In genomic region chr1:152788121-152788660, GRCm38 (mm10) we compare ENCODE assay signal across 25 mouse cellular contexts. TPM values are rescaled to one million over a fixed set of nuclear protein-coding genes. Genes with fewer than 3 reads are reported as not detected.
DNase-seq lines count a peak whose midpoint lies in the region; ATAC-seq lines count a peak whose summit lies in the region.
"Had no signal": no experiment of that assay in that cellular context is flagged by ENCODE, and none has a peak within 500 bp of the region (broad histone marks: within the 10 kb centered on the region; RNA-seq: fewer than 3 reads in every experiment).

No protein-coding gene starts in this region.

- no peaks in the 10 kb centered on the region for H3K27me3 ChIP-seq in hindbrain, embryonic 10.5 days (ENCODE audit: insufficient read depth, poor library complexity, severe bottlenecking)
- no peaks in the 10 kb centered on the region for H3K27me3 ChIP-seq in hindbrain, embryonic 12.5 days
- no peaks in the 10 kb centered on the region for H3K27me3 ChIP-seq in liver, embryonic 13.5 days
- H3K27me3 ChIP-seq in liver, embryonic 12.5 days (replicated peaks) = no peaks in the 10 kb centered on the region
- no peaks in the 10 kb centered on the region for H3K27me3 ChIP-seq in embryonic facial prominence, embryonic 10.5 days (replicated peaks; ENCODE audit: low read depth, poor library complexity, severe bottlenecking)
- H3K27me3 ChIP-seq: CH12.LX; heart, embryonic 15.5 days; hindbrain, embryonic 15.5 days had no signal

- no peaks in the 10 kb centered on the region for H3K36me3 ChIP-seq in hindbrain, embryonic 10.5 days
- H3K36me3 ChIP-seq in hindbrain, embryonic 12.5 days = no peaks in the 10 kb centered on the region
- no peaks in the 10 kb centered on the region for H3K36me3 ChIP-seq in liver, embryonic 13.5 days
- H3K36me3 ChIP-seq in liver, embryonic 12.5 days = no peaks in the 10 kb centered on the region
- H3K36me3 ChIP-seq in embryonic facial prominence, embryonic 10.5 days (replicated peaks) = no peaks in the 10 kb centered on the region
- H3K36me3 ChIP-seq: heart, embryonic 15.5 days; hindbrain, embryonic 15.5 days; limb, embryonic 10.5 days had no signal

- no peak overlapping the region for H3K4me2 ChIP-seq in hindbrain, embryonic 12.5 days (replicated peaks)
- no peak overlapping the region for H3K4me2 ChIP-seq in liver, embryonic 13.5 days
- H3K4me2 ChIP-seq in liver, embryonic 12.5 days = no peak overlapping the region
- H3K4me2 ChIP-seq: heart, embryonic 15.5 days; hindbrain, embryonic 15.5 days had no signal

- H3K4me1 ChIP-seq in hindbrain, embryonic 10.5 days (replicated peaks) = peaks cover 39% of the 10 kb centered on the region
- peaks cover 8% of the 10 kb centered on the region for H3K4me1 ChIP-seq in hindbrain, embryonic 12.5 days
- H3K4me1 ChIP-seq in liver, embryonic 13.5 days (replicated peaks) = peaks cover 10% of the 10 kb centered on the region
- peaks cover 7% of the 10 kb centered on the region for H3K4me1 ChIP-seq in liver, embryonic 12.5 days
- peaks cover 37% of the 10 kb centered on the region for H3K4me1 ChIP-seq in embryonic facial prominence, embryonic 10.5 days

- WGBS in hindbrain, embryonic 10.5 days = 35% methylated on average over 4 of the region's 4 CpGs
- 41% methylated on average over 4 of the region's 4 CpGs for WGBS in hindbrain, embryonic 12.5 days
- WGBS in liver, embryonic 13.5 days (ENCODE audit: insufficient replicate concordance) = 48% methylated on average over 4 of the region's 4 CpGs
- WGBS in liver, embryonic 12.5 days (ENCODE audit: insufficient replicate concordance) = 54% methylated on average over 4 of the region's 4 CpGs
- WGBS in embryonic facial prominence, embryonic 10.5 days = 18% methylated on average over 4 of the region's 4 CpGs

- DNase-seq in hindbrain, embryonic 10.5 days (ENCODE audit: low spot score) = peak; percentile 32
- no peak for DNase-seq in liver, embryonic 13.5 days
- peak; percentile 42 for DNase-seq in Muller cell, postnatal 12 days (ENCODE audit: inconsistent ontology term)
- DNase-seq in embryonic facial prominence, embryonic 10.5 days (ENCODE audit: low spot score) = peak; percentile 25
- no peak for DNase-seq in heart, adult 9 months (ENCODE audit: low spot score in 2 of 2)
- DNase-seq: adrenal gland, postnatal 10 days; cerebellum, adult 2 months; cerebellum, postnatal 25 days; gastrocnemius, postnatal 25 days; heart, postnatal 36 days; kidney, adult 11 months; thymus, postnatal 14 days had no signal

- no peak for ATAC-seq in hindbrain, embryonic 12.5 days (ENCODE audit: low FRiP score)
- ATAC-seq in liver, embryonic 13.5 days (ENCODE audit: low read depth) = 0 out of 2 replicates have a peak, but pooled peaks have one; percentile 15
- no peak for ATAC-seq in liver, embryonic 12.5 days

- H3K9me3 ChIP-seq in hindbrain, embryonic 10.5 days = 0 out of 2 replicates have a peak, but pooled peaks cover 4% of the 10 kb centered on the region
- H3K9me3 ChIP-seq in hindbrain, embryonic 12.5 days (replicated peaks) = no peaks in the 10 kb centered on the region
- H3K9me3 ChIP-seq in liver, embryonic 13.5 days (replicated peaks) = no peaks in the 10 kb centered on the region
- H3K9me3 ChIP-seq in liver, embryonic 12.5 days (replicated peaks) = no peaks in the 10 kb centered on the region
- no peaks in the 10 kb centered on the region for H3K9me3 ChIP-seq in embryonic facial prominence, embryonic 10.5 days
- H3K9me3 ChIP-seq: heart, embryonic 15.5 days; hindbrain, embryonic 15.5 days; limb, embryonic 10.5 days had no signal

- no peak overlapping the region for H3K9ac ChIP-seq in hindbrain, embryonic 12.5 days
- no peak overlapping the region for H3K9ac ChIP-seq in liver, embryonic 13.5 days
- no peak overlapping the region for H3K9ac ChIP-seq in liver, embryonic 12.5 days
- H3K9ac ChIP-seq: heart, embryonic 15.5 days; hindbrain, embryonic 15.5 days; liver, embryonic 14.5 days had no signal

- H3K27ac ChIP-seq in hindbrain, embryonic 10.5 days = peak overlapping the region; percentile 66
- H3K27ac ChIP-seq in hindbrain, embryonic 12.5 days = no peak overlapping the region
- no peak overlapping the region for H3K27ac ChIP-seq in liver, embryonic 13.5 days
- H3K27ac ChIP-seq in liver, embryonic 12.5 days = no peak overlapping the region
- H3K27ac ChIP-seq in embryonic facial prominence, embryonic 10.5 days (replicated peaks) = peak overlapping the region; percentile 27
- H3K27ac ChIP-seq: heart, embryonic 15.5 days; hindbrain, embryonic 15.5 days; kidney, postnatal 0 days; limb, embryonic 10.5 days; liver, embryonic 14.5 days; macrophage had no signal

- no peak overlapping the region for H3K4me3 ChIP-seq in hindbrain, embryonic 10.5 days
- no peak overlapping the region for H3K4me3 ChIP-seq in hindbrain, embryonic 12.5 days
- no peak overlapping the region for H3K4me3 ChIP-seq in liver, embryonic 13.5 days (replicated peaks)
- no peak overlapping the region for H3K4me3 ChIP-seq in liver, embryonic 12.5 days
- H3K4me3 ChIP-seq in embryonic facial prominence, embryonic 10.5 days = no peak overlapping the region
- H3K4me3 ChIP-seq: heart, embryonic 15.5 days; hindbrain, embryonic 15.5 days; limb, embryonic 10.5 days had no signal

RNA-seq across cellular contexts. Expression of gene Ncf2, which starts 11.8 kb away (rescaled TPM):
- 2.5 and 4.2 TPM in 2 replicates for polyA plus RNA-seq in hindbrain, embryonic 10.5 days (2016; fragmentation: Nextera tagmentation; extraction: Ambion mirVana)
- 2.3 and 2.9 TPM in 2 replicates for polyA plus RNA-seq in hindbrain, embryonic 12.5 days (2016; fragmentation: Nextera tagmentation; extraction: Ambion mirVana)
- 8.6 and 10.1 TPM in 2 replicates for polyA plus RNA-seq in liver, embryonic 13.5 days (2015; fragmentation: Nextera tagmentation; extraction: Ambion mirVana)
- 9.5 and 11.1 TPM in 2 replicates for polyA plus RNA-seq in liver, embryonic 12.5 days (2016; fragmentation: Nextera tagmentation; extraction: Ambion mirVana)
- polyA plus RNA-seq in embryonic facial prominence, embryonic 10.5 days (2016; fragmentation: Nextera tagmentation; extraction: Ambion mirVana) = 2.2 and 2.6 TPM in 2 replicates

RNA-seq across cellular contexts. Expression of gene Arpc5, which starts 21.8 kb away (rescaled TPM):
- polyA plus RNA-seq in hindbrain, embryonic 10.5 days (2016; fragmentation: Nextera tagmentation; extraction: Ambion mirVana) = 231 and 256 TPM in 2 replicates
- 310 and 335 TPM in 2 replicates for polyA plus RNA-seq in hindbrain, embryonic 12.5 days (2016; fragmentation: Nextera tagmentation; extraction: Ambion mirVana)
- polyA plus RNA-seq in liver, embryonic 13.5 days (2015; fragmentation: Nextera tagmentation; extraction: Ambion mirVana) = 169 and 198 TPM in 2 replicates
- 188 and 197 TPM in 2 replicates for polyA plus RNA-seq in liver, embryonic 12.5 days (2016; fragmentation: Nextera tagmentation; extraction: Ambion mirVana)
- 198 and 199 TPM in 2 replicates for polyA plus RNA-seq in embryonic facial prominence, embryonic 10.5 days (2016; fragmentation: Nextera tagmentation; extraction: Ambion mirVana)

RNA-seq across cellular contexts. Expression of gene Rgl1, which starts 22.0 kb away (rescaled TPM):
- 27.1 and 28.9 TPM in 2 replicates for polyA plus RNA-seq in hindbrain, embryonic 10.5 days (2016; fragmentation: Nextera tagmentation; extraction: Ambion mirVana)
- 23.9 and 24.7 TPM in 2 replicates for polyA plus RNA-seq in hindbrain, embryonic 12.5 days (2016; fragmentation: Nextera tagmentation; extraction: Ambion mirVana)
- 11.8 and 13.3 TPM in 2 replicates for polyA plus RNA-seq in liver, embryonic 13.5 days (2015; fragmentation: Nextera tagmentation; extraction: Ambion mirVana)
- 12.5 and 15.6 TPM in 2 replicates for polyA plus RNA-seq in liver, embryonic 12.5 days (2016; fragmentation: Nextera tagmentation; extraction: Ambion mirVana)
- 28.0 and 30.8 TPM in 2 replicates for polyA plus RNA-seq in embryonic facial prominence, embryonic 10.5 days (2016; fragmentation: Nextera tagmentation; extraction: Ambion mirVana)

RNA-seq across cellular contexts. Expression of gene Apobec4, which starts 37.8 kb away (rescaled TPM):
- polyA plus RNA-seq in hindbrain, embryonic 10.5 days (2016; fragmentation: Nextera tagmentation; extraction: Ambion mirVana) = not detected in 2 replicates
- polyA plus RNA-seq in hindbrain, embryonic 12.5 days (2016; fragmentation: Nextera tagmentation; extraction: Ambion mirVana) = not detected in 2 replicates
- polyA plus RNA-seq in liver, embryonic 13.5 days (2015; fragmentation: Nextera tagmentation; extraction: Ambion mirVana) = not detected in 2 replicates
- polyA plus RNA-seq in liver, embryonic 12.5 days (2016; fragmentation: Nextera tagmentation; extraction: Ambion mirVana) = not detected in 2 replicates
- polyA plus RNA-seq in embryonic facial prominence, embryonic 10.5 days (2016; fragmentation: Nextera tagmentation; extraction: Ambion mirVana) = not detected in 2 replicates
- polyA plus RNA-seq: cerebellum, adult 2 months; embryonic facial prominence, embryonic 11.5 days; forebrain, embryonic 11.5 days; heart, embryonic 15.5 days; hindbrain, embryonic 15.5 days; kidney, postnatal 0 days; limb, embryonic 10.5 days; liver, embryonic 14.5 days; macrophage; neural tube, embryonic 11.5 days; small intestine, adult 2 months had no signal

Comparison
In these comparisons a context has a peak if more than half of its experiments do, and no peak if none do; other contexts are left out.
1. H3K27ac ChIP-seq: peak in hindbrain, embryonic 10.5 days (single experiment) and embryonic facial prominence, embryonic 10.5 days (single experiment); none in hindbrain, embryonic 12.5 days (single experiment), liver, embryonic 13.5 days (single experiment) and liver, embryonic 12.5 days (single experiment).
2. DNase-seq: peak in hindbrain, embryonic 10.5 days (single experiment), Muller cell, postnatal 12 days (single experiment) and embryonic facial prominence, embryonic 10.5 days (single experiment); none in liver, embryonic 13.5 days (single experiment) and heart, adult 9 months (0 of 2).